Mouse (Mus musculus) kidney, embryonic 14.5 days (tissue): ENCODE measurements around the gene Hnrnpu. TPM values are rescaled to one million over a fixed set of nuclear protein-coding genes. Genes with fewer than 3 reads are reported as not detected.

Source experiments
- ATAC-seq: fragments of 200-750 bp; cut with Nextera tagmentation; 2 replicates; pipeline ENCODE4 v1.8.0; 2017; ENCODE audit warnings: moderate number of reproducible peaks, mild to moderate bottlenecking, moderate TSS enrichment, moderate library complexity; ENCODE audit not compliant: low FRiP score, low TSS enrichment
- H3K27ac ChIP-seq: fragments of 300-500 bp; sonication (generic); 2 replicates; pipeline ENCODE4 v1.5.1; 2014; ENCODE audit warnings: low read depth, mild to moderate bottlenecking, low read length, moderate library complexity, mixed read lengths
- H3K27me3 ChIP-seq: fragments of 300-500 bp; sonication (generic); 2 replicates; pipeline ENCODE4 v1.6.1; 2014; ENCODE audit warnings: mild to moderate bottlenecking, low read length; ENCODE audit not compliant: control insufficient read depth, insufficient read depth
- H3K36me3 ChIP-seq: fragments of 300-500 bp; sonication (generic); 2 replicates; pipeline ENCODE4 v1.6.1; 2014; ENCODE audit warnings: low read length, mixed read lengths; ENCODE audit not compliant: control insufficient read depth, insufficient read depth
- H3K4me1 ChIP-seq: fragments of 300-500 bp; sonication (generic); 2 replicates; pipeline ENCODE4 v1.6.1; 2014; ENCODE audit warnings: low read length, mixed read lengths; ENCODE audit not compliant: control insufficient read depth, insufficient read depth
- H3K4me2 ChIP-seq: fragments of 300-500 bp; sonication (generic); replicated peaks from 2 replicates; pipeline ENCODE4 v1.6.1; 2014; ENCODE audit warnings: low read depth, mild to moderate bottlenecking, low read length
- H3K4me3 ChIP-seq: fragments of 300-500 bp; sonication (generic); 2 replicates; pipeline ENCODE4 v1.5.1; 2014; ENCODE audit warnings: mild to moderate bottlenecking, low read length
- H3K9ac ChIP-seq: fragments of 300-500 bp; sonication (generic); 2 replicates; pipeline ENCODE4 v1.6.1; 2014; ENCODE audit warnings: low read depth, mild to moderate bottlenecking, low read length, moderate library complexity
- H3K9me3 ChIP-seq: fragments of 300-500 bp; sonication (generic); 2 replicates; pipeline ENCODE4 v1.6.1; 2016; ENCODE audit warnings: low read length; ENCODE audit not compliant: control insufficient read depth
- WGBS: fragments of 180-500 bp; shearing (Covaris S2); extraction: QIAGEN DNeasy Blood & Tissue Kit; methylation state at CpG from one replicate; pipeline ENCODE4 v1.1.7; 2014; 5-methylcytosine and 5-hydroxymethylcytosine counted together
- polyA plus RNA-seq: library from polyadenylated mRNA; unstranded; fragments of >200 nt; fragmentation: Nextera tagmentation; extraction: Ambion mirVana; gene quantifications from 2 replicates; pipeline ENCODE4 v1.2.1, GENCODE M21; 2014

The Hnrnpu gene
- polyA plus RNA-seq, 1 experiment from 2014 or later: 617 TPM

DNA sequence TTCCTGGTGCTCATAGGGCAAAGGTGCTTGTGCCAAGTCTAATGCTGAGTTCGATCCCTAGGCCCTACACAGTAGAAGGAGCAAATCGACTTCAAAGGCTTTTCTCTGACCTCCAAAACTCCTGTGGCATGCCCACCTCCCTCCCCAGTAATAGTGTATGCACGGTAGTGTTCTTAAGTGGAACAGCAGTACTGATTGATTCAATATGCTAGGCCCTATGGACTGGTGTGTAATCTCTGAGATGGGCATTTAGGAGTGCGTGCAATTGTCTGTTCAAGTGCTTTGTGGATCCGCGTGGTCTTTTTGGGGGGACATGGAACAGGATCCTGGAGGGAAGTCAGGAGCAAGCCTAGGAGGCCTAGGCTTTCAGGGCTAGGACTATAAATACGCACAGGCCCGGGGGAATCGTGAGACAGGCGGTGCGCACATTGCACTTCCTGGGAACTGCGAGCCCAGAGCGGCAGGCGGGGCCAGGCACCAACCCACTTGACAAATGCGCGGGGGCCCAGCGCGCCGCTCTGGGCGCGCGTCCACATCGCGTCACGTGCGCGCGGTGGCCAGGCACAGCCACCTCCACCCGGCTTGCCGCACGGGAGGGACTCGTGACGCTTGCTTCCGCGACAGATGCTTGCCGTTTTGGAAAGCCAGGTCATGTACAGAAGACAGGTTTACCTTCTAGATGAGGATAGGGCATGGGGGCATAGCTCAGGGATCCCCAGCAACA is 31.1 kb upstream of the Hnrnpu start:
- peaks cover 10% of the 10 kb centered on the region; the same call in 1 of the 2 replicates for H3K4me1 ChIP-seq
- H3K9ac ChIP-seq: peak overlapping the region; percentile 63
- H3K27ac ChIP-seq: peak overlapping the region; percentile 45; the same call in 1 of the 2 replicates
- H3K4me2 ChIP-seq: peak overlapping the region; percentile 59
- H3K36me3 ChIP-seq: no peaks in the 10 kb centered on the region
- peak; percentile 95 for ATAC-seq
- WGBS: 3% methylated on average over 36 of the region's 36 CpGs
- peak overlapping the region; percentile 35 for H3K4me3 ChIP-seq
- no peaks in the 10 kb centered on the region for H3K9me3 ChIP-seq
- no peaks in the 10 kb centered on the region for H3K27me3 ChIP-seq

DNA sequence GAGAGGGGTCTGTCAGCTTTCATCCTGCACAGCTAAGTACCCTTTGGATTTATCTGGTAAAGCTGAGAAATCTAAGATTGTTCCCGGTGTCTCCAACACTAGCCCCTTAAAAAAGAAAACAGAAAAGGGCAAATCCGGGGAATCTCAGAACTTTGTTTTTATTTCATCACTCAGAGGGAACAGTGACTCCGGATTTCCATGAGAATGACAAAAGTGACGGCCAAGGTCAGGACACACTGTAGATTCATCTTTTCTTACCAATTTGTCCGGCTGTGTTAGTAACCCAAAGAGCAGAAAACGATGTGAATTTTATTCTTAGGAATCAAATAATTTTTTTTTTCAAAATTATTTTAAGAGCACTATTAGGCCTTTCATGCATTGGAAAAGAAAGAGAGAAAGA is 30.5 kb upstream of the Hnrnpu start:
- Histone ChIP-seq H3K27me3 (no peaks in the 10 kb centered on the region), H3K4me1 (peaks cover 10% of the 10 kb centered on the region; the same call in 1 of the 2 replicates), H3K9ac (no peak overlapping the region; the same call in 1 of the 2 replicates), H3K27ac (no peak overlapping the region), H3K4me3 (no peak overlapping the region), H3K36me3 (no peaks in the 10 kb centered on the region), H3K4me2 (peak overlapping the region; percentile 59), H3K9me3 (no peaks in the 10 kb centered on the region)
- ATAC-seq: no peak
- 42% methylated on average over 6 of the region's 6 CpGs for WGBS

DNA sequence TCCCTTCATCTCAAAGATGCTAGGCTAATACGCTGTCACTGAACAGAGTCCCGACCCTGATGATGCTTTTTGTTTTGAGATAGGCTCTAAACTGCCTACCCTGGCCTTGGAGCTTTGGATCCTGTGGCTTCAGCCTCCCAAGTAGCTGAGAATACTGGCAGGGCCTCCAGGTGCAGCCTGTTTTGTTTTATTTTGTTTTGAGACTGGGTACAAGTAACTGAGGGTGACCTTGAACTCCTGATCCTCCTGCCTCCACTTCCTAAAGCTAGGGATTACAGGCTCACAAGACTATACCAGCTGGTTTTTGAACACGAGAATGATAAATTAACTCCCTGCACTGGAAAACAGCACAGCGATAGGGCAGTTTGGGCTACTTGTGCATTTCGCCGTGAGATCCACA is 27.6 kb upstream of the Hnrnpu start:
- peaks cover 10% of the 10 kb centered on the region; the same call in 1 of the 2 replicates for H3K4me1 ChIP-seq
- ATAC-seq: no peak
- no peak overlapping the region for H3K4me2 ChIP-seq
- no peaks in the 10 kb centered on the region for H3K9me3 ChIP-seq
- 74% methylated on average over 6 of the region's 6 CpGs for WGBS
- no peak overlapping the region for H3K27ac ChIP-seq
- H3K9ac ChIP-seq: no peak overlapping the region
- H3K4me3 ChIP-seq: no peak overlapping the region
- no peaks in the 10 kb centered on the region for H3K36me3 ChIP-seq
- no peaks in the 10 kb centered on the region for H3K27me3 ChIP-seq

DNA sequence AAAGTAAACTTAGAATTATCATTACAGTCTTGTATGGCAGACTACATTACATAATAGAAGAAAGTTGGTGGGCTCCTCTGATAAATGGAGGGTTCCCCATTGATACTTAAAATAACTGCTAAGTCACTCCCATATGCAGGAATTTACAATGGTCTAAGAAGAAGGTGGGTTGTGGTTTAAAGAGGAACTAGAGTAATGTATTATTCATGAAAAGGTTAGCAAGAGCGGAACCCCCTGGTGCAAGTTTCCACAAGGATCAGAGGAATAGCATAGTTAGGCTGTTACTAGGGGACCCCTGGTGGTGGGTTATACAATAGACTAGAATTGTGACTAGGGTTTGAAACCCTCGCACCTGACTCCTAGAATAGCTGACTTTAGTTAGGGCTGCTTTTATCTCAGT is 23.1 kb upstream of the Hnrnpu start:
- Histone ChIP-seq H3K9ac (no peak overlapping the region), H3K4me2 (no peak overlapping the region), H3K27ac (no peak overlapping the region), H3K4me3 (no peak overlapping the region), H3K36me3 (no peaks in the 10 kb centered on the region), H3K27me3 (no peaks in the 10 kb centered on the region), H3K4me1 (no peaks in the 10 kb centered on the region), H3K9me3 (no peaks in the 10 kb centered on the region)
- ATAC-seq: no peak
- WGBS: 84% methylated on average over 2 of the region's 2 CpGs

DNA sequence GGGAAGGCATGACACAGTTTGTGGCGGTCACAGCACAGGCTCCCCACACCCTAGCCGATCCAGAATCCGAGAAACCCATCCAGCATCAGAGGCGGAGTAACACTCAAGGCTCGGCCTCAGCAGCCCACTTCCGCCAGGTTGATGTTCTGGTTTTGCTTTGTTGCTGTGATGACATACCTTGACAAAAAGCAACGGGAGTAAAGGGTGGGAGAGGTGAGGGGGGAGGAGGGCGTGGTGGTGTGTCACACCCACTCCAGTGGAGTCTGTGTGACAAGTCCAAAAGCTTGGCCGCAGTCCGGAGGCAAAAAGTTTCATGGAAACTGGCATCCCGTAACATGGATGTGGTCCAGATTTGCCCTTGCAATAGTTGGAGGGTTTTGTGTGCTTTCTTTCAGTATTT is 22.7 kb upstream of the Hnrnpu start:
- ATAC-seq: no peak
- H3K4me2 ChIP-seq: no peak overlapping the region

DNA sequence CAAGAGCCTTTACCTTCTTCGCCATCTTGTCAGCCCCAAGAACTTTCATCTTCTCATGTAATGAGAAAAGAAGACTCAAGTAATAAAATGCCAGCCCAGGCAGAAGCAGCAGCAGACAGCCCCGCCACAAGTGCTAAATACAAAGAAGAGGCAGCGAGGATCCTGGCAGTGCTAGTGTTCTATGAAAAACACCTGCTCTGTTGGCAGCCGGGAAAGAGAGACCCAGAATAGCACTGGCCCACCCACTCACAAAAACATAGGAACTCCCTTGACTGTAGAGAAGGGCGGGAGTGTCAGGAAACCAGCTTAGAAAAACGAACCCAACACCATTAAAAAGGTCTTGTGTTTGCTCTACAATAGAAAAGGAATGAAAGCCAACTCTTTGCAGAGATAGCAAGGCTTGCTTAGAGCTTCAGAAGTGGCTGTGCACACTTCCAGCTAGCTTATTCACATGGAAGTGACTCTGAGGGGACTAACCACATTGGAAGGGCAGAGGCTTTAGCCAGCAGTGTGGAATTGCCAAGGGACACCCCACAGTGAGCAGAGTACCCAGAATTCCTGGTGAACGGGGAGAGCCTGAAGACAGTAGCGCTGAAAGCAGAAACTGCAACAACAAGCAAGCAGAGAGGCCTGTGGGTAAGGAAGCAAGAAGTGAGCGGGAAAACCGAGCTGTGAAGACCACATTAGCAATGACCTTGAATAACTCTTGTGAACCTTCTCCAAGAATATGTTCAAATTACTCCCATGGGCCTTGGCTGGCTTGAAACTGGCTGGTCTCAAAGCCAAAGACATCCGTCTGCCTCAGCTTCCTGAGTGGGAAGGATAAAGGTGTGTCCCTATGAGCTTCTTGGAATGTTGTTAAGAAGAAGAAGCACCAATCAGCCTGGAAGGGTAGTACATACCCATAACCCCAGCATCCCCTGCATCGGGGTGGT is 20.4 kb upstream of the Hnrnpu start:
- no peak overlapping the region for H3K9ac ChIP-seq
- WGBS: 55% methylated on average over 12 of the region's 12 CpGs
- no peaks in the 10 kb centered on the region for H3K36me3 ChIP-seq
- no peaks in the 10 kb centered on the region for H3K4me1 ChIP-seq
- no peak for ATAC-seq
- H3K9me3 ChIP-seq: no peaks in the 10 kb centered on the region
- no peaks in the 10 kb centered on the region for H3K27me3 ChIP-seq
- no peak overlapping the region for H3K4me2 ChIP-seq
- H3K27ac ChIP-seq: no peak overlapping the region
- H3K4me3 ChIP-seq: no peak overlapping the region

More for the DNA sequence above, 22.7 kb upstream of the Hnrnpu start:
- Histone ChIP-seq H3K27ac (no peak overlapping the region), H3K36me3 (no peaks in the 10 kb centered on the region), H3K4me3 (no peak overlapping the region), H3K9ac (no peak overlapping the region), H3K27me3 (no peaks in the 10 kb centered on the region), H3K4me1 (no peaks in the 10 kb centered on the region), H3K9me3 (no peaks in the 10 kb centered on the region)
- WGBS: 78% methylated on average over 11 of the region's 11 CpGs

DNA sequence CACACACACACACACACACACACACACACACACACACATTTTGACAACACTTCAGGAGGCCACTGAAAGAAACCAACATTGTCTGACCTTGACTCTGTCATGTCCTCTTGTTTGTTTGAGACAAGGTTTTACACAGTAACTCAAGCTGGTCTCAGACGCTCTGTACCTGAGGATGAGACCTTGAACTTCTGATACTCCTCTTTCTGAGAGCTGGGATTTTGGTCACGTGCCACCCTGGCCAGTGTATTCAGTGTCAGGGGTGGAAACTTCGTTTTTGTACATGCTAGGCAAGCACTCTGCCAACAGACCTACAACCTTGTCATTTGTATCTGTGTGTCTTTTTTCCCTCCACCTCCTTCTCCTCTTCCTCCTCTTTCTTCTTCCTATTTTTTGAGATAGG is 17.0 kb upstream of the Hnrnpu start:
- Histone ChIP-seq H3K9me3 (no peaks in the 10 kb centered on the region), H3K27ac (no peak overlapping the region), H3K36me3 (no peaks in the 10 kb centered on the region), H3K4me1 (no peaks in the 10 kb centered on the region), H3K4me2 (no peak overlapping the region), H3K27me3 (no peaks in the 10 kb centered on the region), H3K4me3 (no peak overlapping the region), H3K9ac (no peak overlapping the region)
- no peak for ATAC-seq
- WGBS: 58% methylated on average over 3 of the region's 3 CpGs

DNA sequence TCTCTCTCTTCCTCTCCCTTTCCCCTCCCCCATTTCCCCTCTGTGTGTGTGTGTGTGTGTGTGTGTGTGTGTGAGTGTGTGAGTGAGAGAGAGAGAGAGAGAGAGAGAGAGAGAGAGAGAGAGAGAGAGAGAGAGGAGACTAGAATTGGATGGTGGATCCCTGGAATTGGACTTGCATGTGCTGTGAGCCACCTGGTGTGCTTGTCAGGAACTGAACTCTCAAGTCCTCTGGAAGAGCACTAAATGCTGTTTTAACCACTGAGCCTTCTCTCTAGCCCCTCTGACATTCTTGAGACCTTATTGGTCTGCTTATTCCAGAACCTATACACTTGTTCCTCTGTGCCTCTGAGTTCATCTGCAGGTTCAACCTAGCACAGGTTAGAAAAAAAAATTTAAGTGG is 14.0 kb upstream of the Hnrnpu start:
- no peak overlapping the region for H3K4me2 ChIP-seq
- H3K27ac ChIP-seq: no peak overlapping the region
- no peak overlapping the region for H3K9ac ChIP-seq
- no peaks in the 10 kb centered on the region for H3K9me3 ChIP-seq
- no peak overlapping the region for H3K4me3 ChIP-seq
- H3K27me3 ChIP-seq: no peaks in the 10 kb centered on the region
- no peak for ATAC-seq
- H3K36me3 ChIP-seq: no peaks in the 10 kb centered on the region
- H3K4me1 ChIP-seq: no peaks in the 10 kb centered on the region

DNA sequence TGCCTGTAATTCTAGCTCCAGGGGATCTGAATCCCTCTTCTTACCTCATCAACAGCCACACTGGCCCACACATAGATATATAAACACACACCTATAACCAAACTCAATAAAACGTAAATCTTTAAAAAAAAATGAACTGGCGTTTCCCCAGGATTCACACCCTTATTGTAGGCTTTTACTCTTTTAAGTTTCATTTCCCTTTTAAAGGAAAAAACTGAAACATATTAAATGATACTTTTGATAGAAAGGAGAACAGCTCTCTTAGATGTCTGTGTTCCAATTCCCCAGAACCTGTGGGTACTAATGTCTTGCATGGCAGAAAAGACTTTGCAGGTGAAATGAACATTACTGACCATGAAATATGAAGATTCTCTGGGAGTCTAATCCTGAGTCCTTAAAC is 13.2 kb upstream of the Hnrnpu start:
- Histone ChIP-seq H3K4me1 (no peaks in the 10 kb centered on the region), H3K4me2 (no peak overlapping the region), H3K9me3 (no peaks in the 10 kb centered on the region), H3K9ac (no peak overlapping the region), H3K27ac (no peak overlapping the region), H3K36me3 (no peaks in the 10 kb centered on the region), H3K4me3 (no peak overlapping the region), H3K27me3 (no peaks in the 10 kb centered on the region)
- 93% methylated on average over 2 of the region's 2 CpGs for WGBS
- ATAC-seq: no peak
